Mouse (Mus musculus) gastrocnemius, postnatal 4 days (tissue): ENCODE data around the gene Rai1. TPM values are rescaled to one million over a fixed set of nuclear protein-coding genes. Genes with fewer than 3 reads are reported as not detected.

ENCODE experiments used
- DNase-seq, 2 experiments: peaks; one replicate each; pipeline ENCODE4 v3.0.0; 2021 to 2022; ENCODE audit warnings: low spot score in 2 of 2, mixed read lengths in 2 of 2
- long read RNA-seq, 2 experiments: library from polyadenylated mRNA; stranded (forward); transcript quantifications; one replicate each; pipeline ENCODE4 v2.0.0; 2021
- total RNA-seq, 2 experiments: library from RNA; stranded (reverse); gene quantifications; 2 replicates each; pipeline ENCODE4 v1.2.3; 2021

Rai1 gene
- 10 to 100 TPM; 41.7 to 44.6 TPM for total RNA-seq
- long read RNA-seq, experiment 1, full-length matches to known transcripts: 3 of 25 reads
- long read RNA-seq, experiment 1, partial matches to known transcripts: 16 of 25 reads
- long read RNA-seq, experiment 1, other reads (novel, unspliced or antisense): 6 of 25 reads
- long read RNA-seq, experiment 2, partial matches to known transcripts: 15 of 19 reads
- long read RNA-seq, experiment 2, other reads (novel, unspliced or antisense): 2 of 19 reads

DNA sequence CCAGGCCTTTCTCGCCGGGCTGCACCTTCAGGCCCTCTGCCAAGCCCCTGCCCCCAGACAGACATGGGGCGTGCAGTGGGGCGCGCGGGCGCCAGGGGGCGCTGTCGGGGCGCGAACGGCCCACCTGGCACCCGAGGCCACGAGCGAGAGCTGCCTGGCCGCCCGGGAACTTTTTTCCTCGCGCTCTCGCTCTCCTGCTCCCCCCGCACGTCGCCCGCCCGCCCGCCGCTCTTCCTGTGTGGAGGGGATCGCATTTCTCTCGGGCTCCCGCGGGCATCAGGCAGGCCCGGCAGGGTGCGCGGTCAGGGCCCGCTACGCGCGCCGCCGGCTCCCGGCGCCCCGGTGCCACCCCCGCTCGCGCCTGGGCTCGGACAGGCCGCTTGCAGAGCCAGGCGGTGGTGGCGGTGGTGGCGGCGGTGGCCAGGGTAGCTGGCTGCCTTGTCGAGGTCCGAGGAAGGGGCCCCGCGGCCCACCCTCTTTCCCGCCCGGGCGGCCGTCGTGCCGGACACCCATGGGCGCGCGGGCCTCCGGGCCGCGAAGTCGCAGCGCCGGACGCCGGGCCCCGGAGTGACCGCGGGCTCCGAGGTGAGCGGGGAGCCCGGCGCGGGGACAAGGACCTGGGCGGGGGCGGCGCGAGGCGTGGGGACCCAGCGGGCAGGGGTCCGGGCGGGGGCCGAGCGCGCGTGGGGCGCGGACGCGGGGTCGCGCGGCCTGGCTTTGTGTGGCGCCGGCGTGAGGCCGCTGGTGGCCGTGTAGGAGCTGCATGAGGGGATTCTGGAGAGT is at the start of gene Rai1:
Gene Rai1 (plus strand): TSS at position 204 of the 783 bp plus-strand sequence.
- DNase-seq: peak; percentile 92

DNA sequence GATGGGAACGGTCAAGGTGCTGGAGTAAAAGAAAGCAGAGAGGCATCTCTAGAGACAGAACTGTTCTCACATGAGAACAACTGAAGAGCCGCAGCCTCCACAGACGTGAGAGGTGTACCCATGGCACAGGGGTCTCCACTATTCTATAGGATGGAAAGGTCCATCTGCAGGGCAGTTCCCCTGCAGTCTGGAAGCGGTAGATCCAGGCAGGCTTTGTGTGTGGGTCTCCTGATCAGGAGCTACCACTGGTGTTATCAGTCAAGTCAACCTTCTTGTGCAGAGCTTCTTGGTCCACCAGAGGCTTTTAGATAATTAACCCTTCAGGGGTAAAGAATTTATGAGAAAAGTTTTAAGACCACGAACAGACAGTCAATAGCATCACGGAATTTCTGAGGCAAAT is 48.3 kb upstream of the Rai1 start:
- DNase-seq: no peak

DNA sequence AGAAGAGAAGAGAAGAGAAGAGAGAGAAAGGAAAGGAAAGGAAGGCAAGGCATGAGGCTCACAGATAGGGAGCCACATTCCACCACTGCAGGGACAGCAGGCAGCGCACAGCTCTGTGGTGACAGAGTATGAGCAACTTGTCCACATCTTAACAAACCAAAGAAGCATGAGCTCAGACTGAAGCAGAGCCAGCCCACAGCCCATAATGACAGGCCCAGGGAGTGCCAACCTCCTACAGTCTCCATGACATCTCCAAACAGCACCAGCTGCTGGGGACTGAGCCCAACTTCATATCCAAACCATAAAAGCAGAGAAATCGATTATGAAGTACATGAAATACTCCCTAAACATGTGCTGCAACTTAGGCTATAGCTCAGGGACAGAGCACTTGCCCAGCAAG is 46.8 kb upstream of the Rai1 start:
- DNase-seq: peak in 1 of 2 experiments; percentile 31

DNA sequence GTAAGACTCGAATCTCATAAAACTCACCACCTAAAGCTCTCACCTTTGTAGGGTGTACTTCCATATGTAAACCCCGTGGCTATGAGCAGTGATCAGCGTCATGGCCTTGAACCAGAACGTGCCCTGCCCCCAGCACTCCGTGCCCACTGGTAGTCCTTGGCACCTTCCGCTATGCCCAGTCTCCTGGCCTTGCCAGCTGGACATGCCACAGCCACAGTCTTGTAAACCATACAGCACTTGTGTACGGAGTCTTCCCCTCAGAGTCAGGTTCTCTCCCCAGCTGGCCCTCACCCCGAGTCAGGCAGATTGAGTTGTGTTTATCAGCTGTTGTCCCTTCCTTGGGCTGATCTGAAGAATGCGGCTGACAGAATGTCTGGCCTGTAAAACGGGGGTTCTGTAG is 46.4 kb upstream of the Rai1 start:
- DNase-seq: peak in 1 of 2 experiments; percentile 38

GRCm38 (mm10) chr11:60060026-60060425 is 44.8 kb upstream of the Rai1 start:
- DNase-seq: no peak

DNA sequence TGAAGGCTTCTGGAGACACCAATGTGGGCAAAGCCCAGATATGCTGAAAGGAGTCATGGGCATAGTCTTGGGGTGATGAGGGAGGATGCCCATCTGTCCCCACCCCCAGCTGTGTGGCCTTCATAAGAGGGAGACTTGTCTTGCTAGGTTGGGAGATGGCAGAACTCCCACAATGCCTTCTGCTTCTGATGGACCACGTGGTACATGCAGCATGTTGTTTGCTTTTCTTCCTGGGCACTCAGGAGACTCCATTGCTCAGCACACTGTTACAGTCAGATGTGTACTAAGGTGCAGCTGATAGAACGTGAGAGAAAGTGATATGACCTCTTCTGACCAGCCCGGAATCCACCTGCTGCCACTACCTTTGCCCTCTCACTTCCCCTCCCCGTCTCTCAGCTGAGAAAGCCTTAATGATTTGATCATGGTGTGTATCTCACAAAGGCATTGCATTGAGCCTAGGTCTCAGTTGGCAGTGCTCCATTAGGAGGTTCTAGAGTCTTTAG is 43.3 kb upstream of the Rai1 start:
- no peak for DNase-seq

DNA sequence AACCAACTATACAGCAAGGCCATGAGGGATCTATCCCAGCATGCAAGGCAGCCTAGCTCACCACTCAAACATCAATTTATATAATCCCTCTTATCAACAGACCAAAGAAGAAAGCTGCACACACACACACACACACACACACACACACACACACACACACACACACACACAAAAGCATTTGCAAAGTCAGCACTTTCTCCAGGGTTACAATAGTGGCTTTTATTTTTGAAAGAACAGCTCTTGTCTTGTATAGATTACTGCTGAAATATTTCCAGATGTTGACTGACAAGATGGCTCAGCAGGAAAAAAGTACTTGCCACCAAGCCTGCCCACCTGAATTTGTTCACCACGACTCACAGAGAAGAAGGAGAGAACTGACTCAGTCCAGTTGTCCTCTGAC is 39.5 kb upstream of the Rai1 start:
- no peak for DNase-seq

GRCm38 (mm10) chr11:60067646-60068045 is 37.2 kb upstream of the Rai1 start:
- DNase-seq: no peak

- no peak for DNase-seq
Measured at GRCm38 (mm10) chr11:60068631-60069030, 36.2 kb upstream of the Rai1 start.

- DNase-seq: peak in 1 of 2 experiments; percentile 59
Measured at GRCm38 (mm10) chr11:60070599-60070998, 34.2 kb upstream of the Rai1 start.

DNA sequence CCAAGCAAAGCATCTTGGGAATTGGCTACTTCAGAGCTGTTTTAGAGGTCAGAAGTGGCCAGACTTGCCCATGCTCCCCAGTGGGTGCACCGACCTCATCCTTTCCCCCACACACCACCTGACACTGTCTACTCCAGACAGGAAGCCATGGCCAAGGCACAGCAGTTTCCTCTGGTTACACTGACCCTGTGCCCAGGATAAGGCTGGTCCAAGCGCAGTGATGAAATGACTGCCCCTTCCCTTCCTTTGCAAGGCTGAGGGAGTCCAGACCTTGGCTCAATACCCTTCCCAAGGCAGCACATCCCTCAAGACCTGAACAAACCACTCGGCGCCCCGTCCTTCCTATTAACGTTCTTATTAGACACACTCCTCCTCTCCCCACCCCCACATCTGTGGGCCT is 33.6 kb upstream of the Rai1 start:
- DNase-seq: no peak

GRCm38 (mm10) chr11:60073121-60073520 is 31.7 kb upstream of the Rai1 start:
- DNase-seq: no peak

DNA sequence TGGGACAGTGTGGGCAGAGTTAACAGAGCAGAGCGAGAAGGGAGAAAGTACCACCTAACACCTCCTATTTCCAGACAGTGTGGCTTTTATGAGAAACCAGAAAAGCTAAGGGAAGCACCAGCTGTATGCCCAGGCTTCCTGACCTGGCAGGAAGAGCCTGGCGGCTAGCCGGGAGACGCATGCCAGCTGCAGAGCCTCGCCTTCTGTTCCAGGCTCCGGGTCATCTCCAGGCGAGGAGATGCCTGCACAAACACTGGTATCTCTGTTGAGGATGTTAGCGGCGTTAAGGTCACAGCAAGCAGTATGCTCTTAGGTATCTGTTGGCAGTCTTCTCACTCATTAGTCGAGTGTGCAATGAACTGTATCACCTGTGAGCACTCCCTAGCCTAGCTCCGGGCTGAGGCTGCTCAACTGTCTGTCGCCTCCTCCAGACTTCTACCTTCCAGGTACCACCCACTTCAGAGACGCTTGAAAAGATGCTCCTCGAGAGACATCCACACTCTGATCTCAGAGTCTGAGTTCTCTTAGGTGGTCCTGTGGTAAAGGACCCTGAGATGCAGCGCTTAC is 30.8 kb upstream of the Rai1 start:
- DNase-seq: peak in 1 of 2 experiments; percentile 57

DNA sequence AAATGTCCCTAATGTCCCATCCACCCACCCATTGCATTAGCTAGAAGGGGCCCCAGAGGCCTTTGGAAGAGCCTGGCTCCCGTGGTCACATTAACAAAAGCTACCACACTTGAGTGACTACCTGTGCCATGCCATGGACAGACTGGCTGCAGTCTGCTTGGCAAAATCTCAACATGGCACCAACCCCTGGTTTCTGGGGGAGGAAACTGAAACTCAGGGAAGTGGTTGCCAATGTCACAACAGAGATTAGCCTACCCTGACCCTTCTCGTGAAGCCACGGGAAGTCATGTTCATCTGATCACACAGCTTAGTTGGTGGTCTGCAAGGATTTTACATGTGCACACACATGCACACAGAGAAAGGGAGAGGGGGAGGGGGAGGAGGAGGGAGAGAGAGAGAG is 28.6 kb upstream of the Rai1 start:
- no peak for DNase-seq

DNA sequence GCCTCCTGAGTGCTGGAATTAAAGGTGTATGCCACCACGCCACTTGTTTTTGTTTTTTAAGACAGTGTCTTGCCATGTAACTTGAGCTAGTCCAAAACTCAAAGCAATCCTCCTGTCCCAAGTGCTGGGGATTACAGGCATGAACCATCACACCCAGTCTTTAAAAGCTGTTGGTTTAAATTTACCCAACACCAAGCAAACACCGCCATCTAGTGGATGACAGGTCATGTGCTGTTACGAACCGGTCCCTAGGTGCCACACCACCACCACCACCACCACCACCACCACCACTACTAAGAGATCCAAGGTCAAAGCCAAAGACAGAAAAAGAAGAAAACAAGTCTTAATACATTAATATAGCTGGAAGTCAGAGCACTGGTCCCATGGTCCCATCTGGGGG is 28.0 kb upstream of the Rai1 start:
- DNase-seq: peak in 1 of 2 experiments; percentile 67

- no peak for DNase-seq
Measured at GRCm38 (mm10) chr11:60084589-60084988, 20.2 kb upstream of the Rai1 start.

DNA sequence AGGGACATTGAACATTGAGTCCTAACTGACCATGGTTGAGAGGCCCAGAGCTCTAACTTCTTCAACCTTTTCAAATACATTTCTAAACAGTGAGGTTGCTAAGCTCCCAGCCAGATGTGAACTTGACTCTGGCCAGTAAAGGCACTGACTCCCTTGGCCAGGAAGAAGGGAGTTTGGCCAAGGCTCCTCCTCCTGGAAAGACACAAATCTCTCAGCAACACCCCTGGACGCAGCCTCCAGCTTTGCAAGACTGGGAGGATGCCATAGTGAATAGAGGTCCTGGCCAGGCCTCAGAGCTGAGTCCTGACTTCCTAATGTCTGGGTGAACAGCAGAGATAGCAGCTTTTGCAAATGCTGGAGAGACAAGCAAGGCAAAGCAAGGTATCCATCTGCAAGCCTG is 18.1 kb upstream of the Rai1 start:
- DNase-seq: peak; percentile 41 to 66

DNA sequence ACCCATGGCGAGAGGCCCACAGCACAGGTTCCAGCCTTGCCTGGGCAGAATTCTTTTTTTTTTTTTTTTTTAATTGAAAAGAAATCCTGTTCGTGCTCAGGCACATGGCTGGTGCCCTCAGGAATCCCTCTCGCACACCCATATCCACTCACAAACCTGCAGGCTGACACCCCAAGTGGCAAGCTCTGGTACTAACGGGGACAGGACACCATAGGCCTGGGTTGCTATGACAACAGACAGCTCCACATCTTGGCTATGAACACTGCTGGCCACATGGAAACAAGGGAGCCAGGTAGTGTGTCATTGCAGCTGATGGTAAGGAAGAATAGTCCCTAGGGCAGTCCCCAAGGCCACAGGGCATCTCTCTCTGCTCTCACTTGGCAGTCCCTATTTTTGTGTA is 15.9 kb upstream of the Rai1 start:
- DNase-seq: no peak

- no peak for DNase-seq
Measured at GRCm38 (mm10) chr11:60090696-60091421, 14.0 kb upstream of the Rai1 start.

GRCm38 (mm10) chr11:60091422-60091761 is 13.4 kb upstream of the Rai1 start:
- DNase-seq: no peak

GRCm38 (mm10) chr11:60093227-60093626 is 11.6 kb upstream of the Rai1 start:
- no peak for DNase-seq
